Mouse (Mus musculus): ENCODE measurements around the gene Rtl10. TPM values are rescaled to one million over a fixed set of nuclear protein-coding genes. Genes with fewer than 3 reads are reported as not detected.
A peak's percentile ranks its signal among the peaks of the same experiment; 100 is the strongest.

Rtl10 gene
- total and polyA plus RNA-seq, 3 experiments = 4.8 to 21.1 (median 9.8) TPM

- Histone ChIP-seq H3K9ac (ENCODE audit: insufficient read depth, low read depth) (no peak overlapping the region), H3K79me2 (replicated peaks; ENCODE audit: control insufficient read depth, extremely low read depth, insufficient read depth, poor library complexity, severe bottlenecking) (no peaks in the 10 kb centered on the region), H3K27ac (ENCODE audit: insufficient read depth, low read depth) (no peak overlapping the region), H3K9me3 (replicated peaks; ENCODE audit: low read length) (no peaks in the 10 kb centered on the region), H3K4me3 (replicated peaks in 1 of 3; ENCODE audit: low read depth in 2 of 3, low read length in 2 of 3, poor library complexity in 1 of 3) (no peak overlapping the region), H3K36me3 (replicated peaks in 1 of 2; ENCODE audit: control insufficient read depth in 1 of 2, insufficient read depth in 1 of 2, low read length in 1 of 2) (peaks cover 28 to 80% of the 10 kb centered on the region in 2 experiments), H3K27me3 (replicated peaks) (no peaks in the 10 kb centered on the region), H3K4me2 (ENCODE audit: insufficient read depth, low read depth, poor library complexity, severe bottlenecking) (no peak overlapping the region; the same call in 1 of the 2 replicates), H3K4me1 (ENCODE audit: control insufficient read depth in 1 of 2, insufficient read depth in 2 of 2) (peaks cover 12 to 47% of the 10 kb centered on the region in 2 experiments)
- dilution Hi-C loops (cut with MboI; ENCODE audit: extremely low pct_ligation_motif_present, extremely low pct_unique_long_range_greater_than_20kb, low sequenced_read_pairs) = no loop called here
- TF ChIP-seq HCFC1 (IDR thresholded peaks at IDR 0.05; ENCODE audit: low read depth, low read length) (0 out of 2 replicates have a peak, but pooled peaks have one; percentile 16), IRF4 (IDR thresholded peaks at IDR 0.05; ENCODE audit: low read depth, low read length) (peak; percentile 39; the same call in 1 of the 2 replicates), ZKSCAN1 (IDR thresholded peaks at IDR 0.05; ENCODE audit: borderline replicate concordance, low read depth, low read length) (no peak), UBTF (IDR thresholded peaks at IDR 0.05; ENCODE audit: low read depth, low read length) (no peak), USF2 (conservative IDR thresholded peaks at IDR 0.05; ENCODE audit: low read depth, low read length) (no peak), TCF12 (IDR thresholded peaks at IDR 0.05; ENCODE audit: low read depth, low read length) (peak; percentile 56; the same call in 1 of the 2 replicates), EP300 (IDR thresholded peaks at IDR 0.05; ENCODE audit: low read length) (0 out of 2 replicates have a peak, but pooled peaks have one; percentile 55), TBP (conservative IDR thresholded peaks at IDR 0.05; ENCODE audit: low read depth, low read length) (no peak), E2F4 (IDR thresholded peaks at IDR 0.05; ENCODE audit: insufficient replicate concordance, low read depth, low read length) (no peak), JUN (IDR thresholded peaks at IDR 0.05; ENCODE audit: insufficient read depth, low read depth, low read length) (no peak), NRF1 (IDR thresholded peaks at IDR 0.05; ENCODE audit: low read depth, low read length) (peak; percentile 77), CHD1 (IDR thresholded peaks at IDR 0.05; ENCODE audit: low read depth, low read length) (0 out of 2 replicates have a peak, but pooled peaks have one; percentile 41), ZNF384 (IDR thresholded peaks at IDR 0.05; ENCODE audit: low read depth, low read length) (no peak), ZMIZ1 (IDR thresholded peaks at IDR 0.05; ENCODE audit: low read depth, low read length) (0 out of 2 replicates have a peak, but pooled peaks have one; percentile 30), POLR2A (IDR thresholded peaks at IDR 0.05; ENCODE audit: low read depth, low read length) (no peak), BHLHE40 (IDR thresholded peaks at IDR 0.05; ENCODE audit: low read depth, low read length) (0 out of 2 replicates have a peak, but pooled peaks have one; percentile 14), JUND (conservative IDR thresholded peaks at IDR 0.05; ENCODE audit: low read depth, low read length) (no peak), KAT2A (IDR thresholded peaks at IDR 0.05; ENCODE audit: insufficient replicate concordance, low read length) (0 out of 2 replicates have a peak, but pooled peaks have one; percentile 15), ELF1 (IDR thresholded peaks at IDR 0.05; ENCODE audit: low read depth, low read length) (peak; percentile 37; the same call in 1 of the 2 replicates), ETS1 (conservative IDR thresholded peaks at IDR 0.05; ENCODE audit: low read depth, low read length) (peak; percentile 54), SMC3 (IDR thresholded peaks at IDR 0.05; ENCODE audit: low read depth, low read length) (no peak; the same call in 1 of the 2 replicates), CTCF (conservative IDR thresholded peaks at IDR 0.05 in 1 of 2, IDR thresholded peaks at IDR 0.05 in 1 of 2; ENCODE audit: low read depth in 2 of 2, low read length in 2 of 2) (no peak), POLR2AphosphoS2 (IDR thresholded peaks at IDR 0.05; ENCODE audit: low read depth, low read length) (no peak), GABPA (IDR thresholded peaks at IDR 0.05; ENCODE audit: insufficient replicate concordance, low read depth, low read length) (no peak), CHD2 (IDR thresholded peaks at IDR 0.05; ENCODE audit: low read length) (no peak), RCOR1 (conservative IDR thresholded peaks at IDR 0.05; ENCODE audit: low read depth, low read length) (0 out of 2 replicates have a peak, but pooled peaks have one; percentile 40), MAX (IDR thresholded peaks at IDR 0.05; ENCODE audit: low read length) (peak; percentile 58; the same call in 1 of the 2 replicates), ZC3H11A (IDR thresholded peaks at IDR 0.05; ENCODE audit: low read depth, low read length) (no peak), MXI1 (IDR thresholded peaks at IDR 0.05; ENCODE audit: low read depth, low read length) (no peak; the same call in 1 of the 2 replicates), NELFE (IDR thresholded peaks at IDR 0.05; ENCODE audit: low read depth, low read length) (0 out of 2 replicates have a peak, but pooled peaks have one; percentile 24), MEF2A (IDR thresholded peaks at IDR 0.05; ENCODE audit: borderline replicate concordance, low read depth, low read length) (peak; percentile 62; the same call in 1 of the 2 replicates), RAD21 (IDR thresholded peaks at IDR 0.05; ENCODE audit: low read depth, low read length) (no peak; the same call in none of the 2 replicates), USF1 (IDR thresholded peaks at IDR 0.05; ENCODE audit: low read depth, low read length) (no peak), MYC (IDR thresholded peaks at IDR 0.05; ENCODE audit: low read depth, low read length) (0 out of 2 replicates have a peak, but pooled peaks have one; percentile 21), PAX5 (IDR thresholded peaks at IDR 0.05; ENCODE audit: low read length) (no peak), MAFK (IDR thresholded peaks at IDR 0.05; ENCODE audit: insufficient replicate concordance, low read length) (no peak), MAZ (IDR thresholded peaks at IDR 0.05; ENCODE audit: low read depth, low read length) (0 out of 2 replicates have a peak, but pooled peaks have one; percentile 33), SIN3A (IDR thresholded peaks at IDR 0.05; ENCODE audit: low read length) (no peak)
- in situ Hi-C loops (cut with MboI; ENCODE audit: low pct_ligation_motif_present, low pct_unique_long_range_greater_than_20kb, low sequenced_read_pairs) = no loop called here
- peak; percentile 91 for DNase-seq (ENCODE audit: extremely low read depth)
Measured at GRCm38 (mm10) chr16:18459955-18460370, 38.7 kb upstream of the Rtl10 start.
